Mouse (Mus musculus): ENCODE measurements around the gene Gngt2.

DNA sequence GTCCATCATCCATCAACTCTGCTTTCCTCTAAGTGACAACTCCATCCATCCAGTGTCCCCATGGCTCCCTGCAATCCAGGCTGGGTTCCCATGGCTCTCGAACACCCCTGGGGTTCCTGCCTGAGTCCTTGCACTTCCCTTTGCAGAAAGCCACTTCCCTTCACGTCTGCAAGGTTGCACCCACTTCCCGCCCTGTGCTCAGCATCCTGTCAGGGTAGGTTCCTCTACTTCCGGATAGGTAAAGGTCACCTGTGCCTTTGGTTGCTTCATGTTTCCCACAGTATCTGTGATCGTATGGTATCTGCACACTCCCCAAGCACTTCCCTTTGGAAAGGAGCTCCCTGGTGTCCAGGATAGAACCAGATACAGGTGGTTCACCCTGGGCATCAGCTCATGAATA, 32.0 kb upstream of the Gngt2 start:
- no peak for TF ChIP-seq CTCF (IDR thresholded peaks at IDR 0.05; ENCODE audit: low read depth)
- no peak for TF ChIP-seq EP300 (optimal IDR thresholded peaks at IDR 0.05)

Measured in stomach, postnatal 0 days (tissue).